Mouse (Mus musculus) embryonic facial prominence, embryonic 10.5 days (tissue): ENCODE data around the gene Gm1043. TPM values are rescaled to one million over a fixed set of nuclear protein-coding genes. Genes with fewer than 3 reads are reported as not detected.

Experiments used
- DNase-seq: peaks from one replicate; pipeline ENCODE4 v3.0.0-alpha.2; 2017; ENCODE audit warnings: low spot score
- H3K27ac ChIP-seq: fragments of 300-500 bp; sonication (generic); replicated peaks from 2 replicates; pipeline ENCODE4 v1.5.1; 2016; ENCODE audit warnings: mild to moderate bottlenecking
- H3K27me3 ChIP-seq: fragments of 300-500 bp; sonication (generic); replicated peaks from 2 replicates; pipeline ENCODE4 v1.6.1; 2016; ENCODE audit warnings: low read depth, mild to moderate bottlenecking; ENCODE audit not compliant: poor library complexity, severe bottlenecking
- H3K36me3 ChIP-seq: fragments of 300-500 bp; sonication (generic); replicated peaks from 2 replicates; pipeline ENCODE4 v1.6.1; 2016; ENCODE audit warnings: mild to moderate bottlenecking, moderate library complexity
- H3K4me1 ChIP-seq: fragments of 300-500 bp; sonication (generic); 2 replicates; pipeline ENCODE4 v1.6.1; 2016
- H3K4me3 ChIP-seq: fragments of 300-500 bp; sonication (generic); 2 replicates; pipeline ENCODE4 v1.5.1; 2016; ENCODE audit warnings: mild to moderate bottlenecking, moderate library complexity
- H3K9me3 ChIP-seq: fragments of 300-500 bp; sonication (generic); 2 replicates; pipeline ENCODE4 v1.6.1; 2016; ENCODE audit warnings: mild to moderate bottlenecking
- WGBS: fragments of 180-500 bp; shearing (Covaris S2); methylation state at CpG from one replicate; pipeline ENCODE4 v1.1.7; 2016; 5-methylcytosine and 5-hydroxymethylcytosine counted together
- polyA plus RNA-seq: library from polyadenylated mRNA; unstranded; fragments of >200 nt; fragmentation: Nextera tagmentation; extraction: Ambion mirVana; gene quantifications from 2 replicates; pipeline ENCODE4 v1.2.1, GENCODE M21; 2016

The Gm1043 gene
- polyA plus RNA-seq, 1 experiment from 2014 or later = not detected

DNA sequence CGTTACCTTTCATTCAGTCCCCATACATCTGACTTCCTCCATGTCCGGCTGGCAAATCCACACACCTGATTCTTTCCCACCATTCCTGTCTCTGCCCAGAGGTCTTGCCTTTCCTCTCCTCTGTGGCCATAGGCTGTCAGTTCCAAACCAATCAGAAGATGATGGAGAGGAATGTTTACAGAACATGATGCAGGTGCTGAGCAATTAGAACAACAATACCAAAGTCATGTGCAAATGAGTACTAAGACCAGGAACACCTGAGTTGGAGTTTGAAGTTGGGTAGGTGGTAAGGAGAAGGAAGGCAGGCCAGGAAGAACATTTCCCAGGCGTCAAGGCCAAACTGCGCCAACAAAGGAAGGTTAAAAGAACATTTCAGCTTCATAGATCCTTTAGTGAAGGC is 5.7 kb upstream of the Gm1043 start:
- no peaks in the 10 kb centered on the region for H3K36me3 ChIP-seq
- H3K4me3 ChIP-seq = no peak overlapping the region
- H3K4me1 ChIP-seq = peaks cover 15% of the 10 kb centered on the region
- DNase-seq = no peak
- 91% methylated on average over 4 of the region's 4 CpGs for WGBS
- no peaks in the 10 kb centered on the region for H3K9me3 ChIP-seq
- no peak overlapping the region for H3K27ac ChIP-seq
- H3K27me3 ChIP-seq = peaks cover 20% of the 10 kb centered on the region

DNA sequence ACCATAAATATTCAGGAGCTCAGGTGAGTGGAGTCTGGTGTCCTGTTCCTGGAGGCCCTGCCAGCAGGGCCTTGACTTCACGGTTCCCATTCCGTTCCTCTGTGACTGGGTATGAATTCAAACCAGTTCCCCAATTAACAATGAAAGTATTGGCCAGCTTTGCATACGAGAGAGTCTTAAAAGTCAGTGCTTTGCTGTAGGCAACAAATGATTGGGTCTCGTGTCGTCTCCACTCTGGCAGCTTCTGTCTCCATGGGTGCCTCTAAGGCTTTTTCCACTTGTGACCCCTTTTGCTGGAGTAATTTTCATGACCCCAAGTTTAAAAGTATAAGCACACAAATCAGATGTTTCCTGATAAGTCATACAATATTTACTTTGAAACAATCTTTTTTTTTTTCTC is 4.6 kb upstream of the Gm1043 start:
- DNase-seq = no peak
- Histone ChIP-seq H3K9me3 (no peaks in the 10 kb centered on the region), H3K36me3 (no peaks in the 10 kb centered on the region), H3K4me1 (peaks cover 15% of the 10 kb centered on the region), H3K27me3 (peaks cover 20% of the 10 kb centered on the region), H3K27ac (no peak overlapping the region), H3K4me3 (no peak overlapping the region)
- WGBS = 78% methylated on average over 5 of the region's 5 CpGs

DNA sequence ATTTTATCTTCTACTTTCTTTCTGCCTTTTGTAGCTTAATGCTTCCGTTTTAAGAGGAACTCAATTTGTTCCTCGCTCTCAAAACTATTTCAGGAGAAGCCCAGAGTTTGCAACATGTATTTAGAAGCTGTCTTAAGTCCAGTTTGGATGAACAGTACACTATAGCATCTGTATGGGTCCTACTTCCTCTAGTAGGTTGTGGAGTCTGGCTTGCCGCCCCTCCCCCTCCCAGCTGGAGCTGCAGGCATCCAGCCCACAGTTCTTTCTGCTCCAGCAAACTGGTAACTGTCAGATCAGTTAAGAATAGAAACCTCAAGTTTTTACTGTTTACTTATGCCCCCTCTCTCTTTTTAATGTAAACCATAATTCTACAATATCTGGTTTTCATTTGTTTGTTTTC is 2.8 kb upstream of the Gm1043 start:
- peak; percentile 40 for DNase-seq
- Histone ChIP-seq H3K36me3 (no peaks in the 10 kb centered on the region), H3K4me1 (peaks cover 11% of the 10 kb centered on the region), H3K27ac (no peak overlapping the region), H3K9me3 (no peaks in the 10 kb centered on the region), H3K4me3 (no peak overlapping the region), H3K27me3 (peaks cover 4% of the 10 kb centered on the region)
- 15% methylated on average over 3 of the region's 3 CpGs for WGBS

DNA sequence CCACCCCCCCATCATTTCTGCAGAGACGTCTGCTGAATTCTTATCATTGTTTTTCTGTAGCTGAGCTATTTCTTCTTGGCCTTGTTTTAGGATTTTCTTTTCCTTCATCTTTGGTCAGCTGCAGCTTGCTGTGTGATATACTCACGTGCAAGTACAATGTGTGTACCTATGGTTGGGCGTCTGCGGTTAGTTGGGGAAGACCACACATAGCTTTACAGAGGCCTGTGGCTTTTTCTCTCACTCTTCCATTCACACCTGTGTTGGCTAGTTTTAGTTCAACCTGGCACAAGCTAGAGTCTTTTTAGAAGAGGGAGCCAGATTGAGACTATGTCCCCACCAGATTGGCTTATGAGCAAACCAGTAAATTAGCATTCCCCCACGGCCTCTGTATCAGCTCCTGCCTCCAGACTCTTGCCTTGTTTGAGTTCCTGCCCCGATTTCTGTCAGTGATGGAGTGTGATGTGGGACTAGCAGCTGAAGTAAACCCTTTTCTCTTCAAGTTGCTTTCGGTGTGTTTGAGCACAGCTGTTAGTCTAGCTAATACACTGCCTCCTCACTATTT is 1.9 kb upstream of the Gm1043 start:
- Histone ChIP-seq H3K4me1 (peaks cover 11% of the 10 kb centered on the region), H3K27ac (no peak overlapping the region), H3K36me3 (no peaks in the 10 kb centered on the region), H3K27me3 (no peaks in the 10 kb centered on the region), H3K4me3 (no peak overlapping the region), H3K9me3 (no peaks in the 10 kb centered on the region)
- WGBS = 78% methylated on average over 7 of the region's 7 CpGs
- no peak for DNase-seq

DNA sequence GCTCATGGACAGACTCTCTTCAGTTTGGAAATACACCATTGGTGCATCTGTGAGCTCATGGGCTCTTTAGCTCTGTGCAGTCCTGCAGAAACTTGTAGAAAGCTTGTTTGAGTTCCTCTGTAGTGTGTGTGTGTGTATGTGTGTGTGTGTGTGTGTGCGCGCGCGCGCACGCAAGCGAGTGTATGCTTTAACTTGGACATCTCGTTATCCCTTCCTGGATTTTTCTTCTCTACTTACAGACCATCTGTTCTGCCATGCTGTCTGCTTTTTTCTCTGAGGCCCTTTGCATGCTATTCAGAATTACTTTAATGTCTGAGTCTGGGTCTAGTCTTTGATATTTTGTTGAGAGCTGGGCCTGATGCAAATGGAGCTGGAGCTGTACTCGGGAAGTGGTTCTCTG is 1.3 kb upstream of the Gm1043 start:
- H3K9me3 ChIP-seq = no peaks in the 10 kb centered on the region
- 88% methylated on average over 9 of the region's 9 CpGs for WGBS
- no peak overlapping the region for H3K4me3 ChIP-seq
- no peak for DNase-seq
- peaks cover 11% of the 10 kb centered on the region for H3K4me1 ChIP-seq
- no peaks in the 10 kb centered on the region for H3K36me3 ChIP-seq
- H3K27ac ChIP-seq = no peak overlapping the region
- peaks cover 2% of the 10 kb centered on the region for H3K27me3 ChIP-seq

DNA sequence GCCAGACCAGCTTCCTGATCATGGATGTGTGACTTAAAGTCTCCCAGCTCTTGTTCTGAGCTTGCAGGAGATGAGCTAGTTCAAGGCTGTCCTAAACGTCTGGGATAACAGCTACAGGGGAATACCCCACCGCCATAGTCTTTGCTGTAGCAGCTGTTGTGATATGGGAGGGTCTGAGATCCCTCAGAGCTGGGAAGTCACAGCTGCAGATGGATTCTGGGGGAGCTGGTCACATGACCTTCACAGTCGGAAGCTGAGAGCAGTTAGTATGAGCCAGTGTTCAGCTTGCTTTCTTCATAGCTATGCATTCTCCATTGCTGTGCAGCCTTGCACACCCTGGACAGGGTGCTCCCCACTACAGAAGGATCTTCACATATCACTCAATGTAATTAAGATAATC is 748 bp downstream of the Gm1043 start:
- Histone ChIP-seq H3K4me3 (no peak overlapping the region), H3K27ac (no peak overlapping the region), H3K27me3 (peaks cover 22% of the 10 kb centered on the region), H3K9me3 (no peaks in the 10 kb centered on the region), H3K4me1 (peaks cover 11% of the 10 kb centered on the region), H3K36me3 (no peaks in the 10 kb centered on the region)
- 74% methylated on average over 3 of the region's 3 CpGs for WGBS
- DNase-seq = no peak

DNA sequence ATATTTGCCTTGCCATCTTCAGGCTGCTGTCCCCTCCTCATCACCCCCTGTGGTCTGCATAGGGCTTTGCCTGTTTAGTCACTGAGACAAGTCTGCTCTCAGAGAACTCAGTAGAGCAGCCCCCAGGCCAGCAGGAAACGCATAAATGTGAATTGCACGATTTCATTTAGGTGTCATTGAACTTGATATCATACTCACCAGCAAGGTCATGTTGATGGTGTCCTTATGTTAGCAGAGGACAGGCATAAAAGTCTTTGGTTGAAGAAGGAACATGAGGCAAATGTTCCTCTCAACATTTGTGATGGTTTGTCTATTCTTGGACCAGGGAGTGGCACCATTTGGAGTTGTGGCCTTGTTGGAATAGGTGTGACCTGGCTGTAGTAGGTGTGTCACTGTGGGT is 2.6 kb downstream of the Gm1043 start:
- Histone ChIP-seq H3K27me3 (peaks cover 41% of the 10 kb centered on the region), H3K9me3 (no peaks in the 10 kb centered on the region), H3K4me3 (no peak overlapping the region), H3K36me3 (no peaks in the 10 kb centered on the region), H3K4me1 (peaks cover 10% of the 10 kb centered on the region), H3K27ac (no peak overlapping the region)
- DNase-seq = no peak
- WGBS = 39% methylated on average over 2 of the region's 2 CpGs

DNA sequence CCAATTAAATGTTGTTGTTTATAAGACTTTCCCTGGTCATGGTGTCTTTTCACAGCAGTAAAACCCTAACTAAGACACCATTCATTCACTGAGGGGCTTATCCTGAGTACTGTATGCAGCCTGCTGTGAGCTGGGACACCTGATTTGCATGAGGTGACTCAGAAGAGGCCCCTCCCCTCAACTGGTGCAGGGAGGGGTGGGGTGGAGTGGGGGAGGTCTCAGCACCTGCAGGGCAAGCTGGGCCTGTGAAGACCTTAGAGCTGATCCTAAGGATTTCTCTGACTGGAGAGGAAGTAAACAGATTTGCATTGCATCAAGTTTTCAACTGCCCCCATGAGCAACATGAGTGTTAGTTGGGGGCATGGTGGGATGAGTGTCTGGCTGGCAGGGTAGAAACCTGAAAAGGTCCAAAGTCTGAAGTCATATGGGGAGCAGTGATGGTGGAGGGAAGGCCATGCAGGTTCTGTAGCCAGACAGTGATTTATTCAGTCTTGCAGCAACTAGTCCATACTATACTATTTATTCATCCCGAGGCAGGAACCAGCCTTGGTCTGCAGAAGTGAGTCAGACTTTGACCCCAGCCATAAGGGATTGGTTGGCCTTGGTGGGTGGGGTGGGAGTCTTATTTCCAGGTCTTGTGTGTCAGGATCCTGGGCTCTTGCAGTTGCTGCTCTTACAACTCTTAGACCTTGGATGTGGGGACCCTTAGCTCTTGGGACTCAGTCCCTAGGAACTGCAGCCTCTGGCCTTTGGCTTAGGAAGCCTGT is 3.4 kb downstream of the Gm1043 start:
- Histone ChIP-seq H3K4me1 (peaks cover 9% of the 10 kb centered on the region), H3K27ac (no peak overlapping the region), H3K9me3 (no peaks in the 10 kb centered on the region), H3K36me3 (no peaks in the 10 kb centered on the region), H3K27me3 (peaks cover 48% of the 10 kb centered on the region), H3K4me3 (no peak overlapping the region)
- no peak for DNase-seq
- 48% methylated on average over 1 of the region's 1 CpGs for WGBS

DNA sequence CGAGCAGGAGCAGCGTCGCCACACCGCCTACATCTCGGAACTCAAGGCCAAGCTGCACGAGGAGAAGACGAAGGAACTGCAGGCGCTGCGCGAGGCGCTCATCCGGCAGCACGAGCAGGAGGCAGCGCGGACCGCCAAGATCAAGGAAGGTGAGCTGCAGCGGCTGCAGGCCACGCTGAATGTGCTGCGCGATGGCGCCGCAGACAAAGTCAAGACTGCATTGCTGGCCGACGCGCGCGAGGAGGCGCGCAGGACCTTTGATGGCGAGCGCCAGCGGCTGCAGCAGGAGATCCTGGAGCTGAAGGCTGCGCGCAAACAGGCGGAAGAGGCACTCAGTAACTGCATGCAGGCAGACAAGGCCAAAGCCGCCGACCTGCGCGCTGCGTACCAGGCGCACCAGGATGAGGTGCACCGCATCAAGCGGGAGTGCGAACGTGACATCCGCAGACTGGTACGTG is 6.0 kb downstream of the Gm1043 start:
- peak overlapping the region; percentile 37 for H3K27ac ChIP-seq
- no peaks in the 10 kb centered on the region for H3K9me3 ChIP-seq
- H3K27me3 ChIP-seq = peaks cover 50% of the 10 kb centered on the region

DNA sequence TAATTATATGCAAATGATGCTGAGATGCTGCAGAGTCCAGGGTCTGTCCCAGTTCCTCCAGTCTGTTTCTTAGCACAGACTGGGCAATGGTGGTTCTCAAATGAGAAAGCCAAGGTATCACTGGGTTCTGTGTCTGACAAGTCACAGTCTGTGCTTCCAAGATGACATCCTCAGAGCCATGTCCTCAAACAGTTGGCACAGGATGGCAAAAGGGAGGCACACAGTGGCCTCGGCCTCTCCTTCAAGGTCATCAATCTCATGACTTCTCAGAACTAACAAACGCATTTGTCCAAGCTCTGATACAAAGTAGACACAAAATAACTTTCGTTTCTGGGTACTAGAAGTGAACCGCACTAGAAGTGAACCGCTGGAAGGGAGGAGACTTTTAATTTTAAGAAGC is 9.8 kb downstream of the Gm1043 start:
- Histone ChIP-seq H3K27me3 (peaks cover 37% of the 10 kb centered on the region), H3K4me3 (no peak overlapping the region), H3K27ac (no peak overlapping the region), H3K9me3 (no peaks in the 10 kb centered on the region), H3K4me1 (peaks cover 9% of the 10 kb centered on the region), H3K36me3 (no peaks in the 10 kb centered on the region)
- no peak for DNase-seq
- 91% methylated on average over 5 of the region's 5 CpGs for WGBS

More for the DNA sequence above, 6.0 kb downstream of the Gm1043 start:
- DNase-seq = peak; percentile 74
- WGBS = under 1% methylated on average over 47 of the region's 47 CpGs
- Histone ChIP-seq H3K4me1 (peaks cover 9% of the 10 kb centered on the region), H3K4me3 (peak overlapping the region; percentile 62), H3K36me3 (no peaks in the 10 kb centered on the region)

DNA sequence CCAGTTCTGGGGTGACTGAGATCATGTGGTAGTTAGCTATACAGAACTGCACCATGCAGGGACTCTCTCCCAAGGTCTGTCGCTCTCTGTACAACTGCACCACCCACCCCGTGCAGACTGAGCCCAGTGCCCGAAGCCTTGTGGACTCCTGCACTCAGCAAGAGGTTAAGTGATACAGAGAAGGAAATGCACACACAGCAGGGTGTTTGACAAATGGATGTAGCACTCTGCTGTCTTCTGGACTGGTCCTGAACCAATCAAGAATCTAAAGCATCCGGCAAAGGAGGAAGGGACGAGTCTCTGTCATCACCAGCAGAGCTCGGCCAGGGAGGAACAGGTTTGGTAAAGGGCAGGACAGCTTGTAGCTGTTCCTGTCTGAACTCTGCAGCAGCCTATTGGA is 12.4 kb downstream of the Gm1043 start:
- no peaks in the 10 kb centered on the region for H3K4me1 ChIP-seq
- H3K27ac ChIP-seq = no peak overlapping the region
- 63% methylated on average over 6 of the region's 6 CpGs for WGBS
- peaks cover 10% of the 10 kb centered on the region for H3K27me3 ChIP-seq
- H3K9me3 ChIP-seq = no peaks in the 10 kb centered on the region
- no peak overlapping the region for H3K4me3 ChIP-seq
- no peak for DNase-seq
- no peaks in the 10 kb centered on the region for H3K36me3 ChIP-seq

DNA sequence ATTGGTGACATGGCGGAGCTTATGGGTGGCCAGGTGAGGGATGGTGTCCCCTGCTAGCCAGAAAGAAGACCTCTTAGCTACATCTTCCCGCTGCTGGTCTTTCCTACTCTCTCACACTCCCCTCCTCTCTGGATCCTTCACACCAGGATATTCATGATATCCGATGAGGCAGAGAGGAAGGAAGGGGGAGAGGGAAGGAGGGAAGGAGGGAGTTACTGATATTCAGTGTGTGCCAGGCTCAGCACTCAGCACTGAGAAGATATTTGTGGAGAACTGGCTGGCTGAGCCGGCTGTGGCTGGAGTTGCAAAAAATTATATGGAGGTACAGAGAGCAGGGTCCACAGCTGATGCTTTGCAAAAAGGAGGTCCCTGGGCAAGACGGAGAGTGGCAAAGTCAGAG is 15.6 kb downstream of the Gm1043 start:
- Histone ChIP-seq H3K4me1 (0 out of 2 replicates have a peak, but pooled peaks cover 5% of the 10 kb centered on the region), H3K4me3 (no peak overlapping the region), H3K36me3 (no peaks in the 10 kb centered on the region), H3K27me3 (no peaks in the 10 kb centered on the region), H3K9me3 (no peaks in the 10 kb centered on the region), H3K27ac (no peak overlapping the region)
- no peak for DNase-seq
- WGBS = 66% methylated on average over 5 of the region's 5 CpGs

DNA sequence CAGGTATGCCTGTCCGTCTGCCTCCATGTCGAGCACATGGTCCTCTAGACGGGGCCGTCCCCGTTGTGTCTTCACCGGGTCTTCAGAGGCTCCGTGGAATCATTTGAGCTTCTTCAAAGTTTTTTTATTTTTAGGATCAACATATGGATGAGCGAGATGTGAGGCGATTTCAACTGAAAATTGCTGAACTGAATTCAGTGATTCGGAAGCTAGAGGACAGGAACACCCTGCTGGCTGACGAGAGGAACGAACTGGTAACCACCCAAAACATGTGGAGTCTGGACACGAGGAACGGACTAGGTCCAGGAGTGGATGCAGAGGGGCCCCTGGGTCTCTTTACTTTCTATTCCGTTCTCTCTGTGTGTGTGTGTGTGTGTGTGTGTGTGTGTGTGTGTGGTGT is 16.5 kb downstream of the Gm1043 start:
- WGBS = 81% methylated on average over 15 of the region's 15 CpGs
- no peaks in the 10 kb centered on the region for H3K36me3 ChIP-seq
- no peak for DNase-seq
- 0 out of 2 replicates have a peak, but pooled peaks cover 5% of the 10 kb centered on the region for H3K4me1 ChIP-seq
- no peak overlapping the region for H3K27ac ChIP-seq
- no peaks in the 10 kb centered on the region for H3K9me3 ChIP-seq
- no peaks in the 10 kb centered on the region for H3K27me3 ChIP-seq
- H3K4me3 ChIP-seq = no peak overlapping the region
